Mouse (Mus musculus) ES-Bruce4 (cell line): Measurements from ENCODE around the gene Olfr524. TPM values are rescaled to one million over a fixed set of nuclear protein-coding genes. Genes with fewer than 3 reads are reported as not detected.
A peak's percentile ranks its signal among the peaks of the same experiment; 100 is the strongest.

Source experiments
- H3K27ac ChIP-seq: 2 replicates; pipeline ENCODE4 v1.5.1; 2012; ENCODE audit warnings: low read length, inconsistent platforms; ENCODE audit not compliant: insufficient read depth
- H3K27me3 ChIP-seq: 2 replicates; pipeline ENCODE4 v1.6.1; 2012; ENCODE audit warnings: mild to moderate bottlenecking, low read length, inconsistent platforms; ENCODE audit not compliant: control insufficient read depth, poor library complexity, insufficient read depth, severe bottlenecking
- H3K36me3 ChIP-seq: 2 replicates; pipeline ENCODE4 v1.6.1; 2012; ENCODE audit warnings: inconsistent platforms, mild to moderate bottlenecking, low read length, moderate library complexity; ENCODE audit not compliant: control insufficient read depth, poor library complexity, insufficient read depth, severe bottlenecking
- H3K4me1 ChIP-seq: one replicate; pipeline ENCODE4 v1.8.1; 2011; ENCODE audit warnings: low read length; ENCODE audit not compliant: control insufficient read depth, insufficient read depth
- H3K4me3 ChIP-seq: 2 replicates; pipeline ENCODE4 v1.5.1; 2011; ENCODE audit warnings: low read depth, mild to moderate bottlenecking, low read length
- H3K9ac ChIP-seq: 2 replicates; pipeline ENCODE4 v1.6.1; 2012; ENCODE audit warnings: low read depth, mild to moderate bottlenecking, inconsistent platforms; ENCODE audit not compliant: poor library complexity, severe bottlenecking
- H3K9me3 ChIP-seq: replicated peaks from 2 replicates; pipeline ENCODE4 v1.6.1; 2012; ENCODE audit warnings: mild to moderate bottlenecking, low read length, inconsistent platforms; ENCODE audit not compliant: control insufficient read depth, poor library complexity, insufficient read depth, severe bottlenecking
- CTCF ChIP-seq: IDR thresholded peaks from one replicate; pipeline ENCODE4 v1.8.1; 2011; ENCODE audit warnings: low read depth, low read length
- EP300 ChIP-seq: IDR thresholded peaks from 2 replicates; pipeline ENCODE4 v1.6.1; 2011; ENCODE audit warnings: low read depth, low read length; ENCODE audit not compliant: insufficient read depth
- POLR2A ChIP-seq: IDR thresholded peaks from one replicate; pipeline ENCODE4 v1.8.1; 2011; ENCODE audit warnings: low read length; ENCODE audit not compliant: insufficient read depth
- polyA plus RNA-seq: library from polyadenylated mRNA; stranded (reverse); fragments of >200 nt; gene quantifications from 2 replicates; pipeline ENCODE4 v1.2.4, GENCODE M21; 2011; ENCODE audit warnings: low read depth; ENCODE audit not compliant: missing spikeins, insufficient read depth, insufficient read length

Olfr524 gene
- polyA plus RNA-seq, 1 experiment, result not detected

DNA sequence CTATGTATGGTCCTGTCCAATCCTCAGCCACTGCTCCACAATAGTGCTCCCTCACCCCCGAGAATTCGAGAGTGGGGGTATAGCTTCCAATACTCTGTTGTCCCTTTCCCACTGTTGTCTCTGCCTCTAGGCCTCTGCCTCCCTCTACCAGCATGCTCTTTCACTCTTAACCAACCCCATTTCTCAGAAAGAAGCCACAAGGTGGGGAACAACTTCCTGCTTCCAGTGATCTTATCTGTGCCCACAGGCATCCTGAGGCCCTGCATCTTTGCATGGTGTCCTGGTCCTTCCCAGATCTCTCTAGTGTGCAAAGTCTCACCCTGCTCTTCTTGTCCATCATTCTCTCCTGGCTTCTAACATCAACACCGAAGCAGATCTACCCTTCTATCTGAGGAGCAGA is 1.1 kb upstream of the Olfr524 start:
- Histone ChIP-seq H3K27me3 (no peaks in the 10 kb centered on the region), H3K4me3 (no peak overlapping the region)

DNA sequence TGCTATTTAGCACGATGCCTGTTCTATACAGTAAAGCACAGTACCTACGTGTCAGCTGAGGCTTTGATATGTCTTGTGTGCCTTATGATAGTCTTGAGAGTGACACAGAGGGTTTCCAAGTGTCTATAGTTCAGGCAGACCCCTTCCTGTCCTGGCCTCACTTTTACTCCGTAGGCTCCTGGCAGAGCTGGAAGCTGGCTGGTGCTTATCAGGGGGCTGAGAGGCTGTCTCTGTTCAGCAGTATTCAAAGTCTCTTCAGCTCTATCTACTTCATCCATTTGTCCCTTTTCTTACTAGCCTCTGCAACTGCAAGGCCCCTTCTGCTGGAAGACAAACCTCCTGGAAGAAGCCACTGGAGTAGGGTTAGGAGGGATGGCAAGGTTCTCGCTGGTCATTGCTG is 4.7 kb downstream of the Olfr524 start:
- no peaks in the 10 kb centered on the region for H3K9me3 ChIP-seq
- no peaks in the 10 kb centered on the region for H3K36me3 ChIP-seq
- TF ChIP-seq POLR2A (no peak), EP300 (no peak), CTCF (no peak)
- no peak overlapping the region for H3K9ac ChIP-seq
- no peak overlapping the region for H3K27ac ChIP-seq
- no peaks in the 10 kb centered on the region for H3K4me1 ChIP-seq
- no peaks in the 10 kb centered on the region for H3K27me3 ChIP-seq
- H3K4me3 ChIP-seq, result no peak overlapping the region

More for the DNA sequence above, 1.1 kb upstream of the Olfr524 start:
- H3K4me1 ChIP-seq, result no peaks in the 10 kb centered on the region
- TF ChIP-seq POLR2A (no peak), EP300 (no peak), CTCF (no peak)
- no peaks in the 10 kb centered on the region for H3K9me3 ChIP-seq
- no peaks in the 10 kb centered on the region for H3K36me3 ChIP-seq
- no peak overlapping the region for H3K27ac ChIP-seq
- H3K9ac ChIP-seq, result no peak overlapping the region

DNA sequence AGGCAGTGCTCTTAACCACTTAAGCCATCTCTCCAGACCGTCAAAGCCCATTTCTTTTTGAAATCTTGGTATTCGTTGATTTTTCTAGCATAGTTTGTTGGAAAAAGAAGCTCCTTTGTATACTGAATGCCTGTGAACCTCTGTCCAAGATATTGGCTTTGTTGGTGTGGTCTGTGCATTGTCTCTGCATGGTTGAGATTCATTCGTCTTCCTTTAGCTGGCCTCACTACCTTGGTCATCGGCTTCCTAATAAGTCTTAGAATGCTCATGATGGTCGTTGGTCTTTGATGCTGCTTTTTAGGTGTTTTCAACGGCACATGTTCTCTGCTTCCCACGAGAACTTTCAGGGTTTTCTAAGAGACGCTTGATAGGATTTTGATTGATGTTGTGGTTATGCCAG is 9.8 kb downstream of the Olfr524 start:
- Histone ChIP-seq H3K4me1 (no peaks in the 10 kb centered on the region), H3K27ac (no peak overlapping the region), H3K4me3 (no peak overlapping the region), H3K27me3 (no peaks in the 10 kb centered on the region), H3K9ac (no peak overlapping the region), H3K9me3 (no peaks in the 10 kb centered on the region), H3K36me3 (no peaks in the 10 kb centered on the region)
- TF ChIP-seq POLR2A (no peak), EP300 (no peak), CTCF (no peak)

DNA sequence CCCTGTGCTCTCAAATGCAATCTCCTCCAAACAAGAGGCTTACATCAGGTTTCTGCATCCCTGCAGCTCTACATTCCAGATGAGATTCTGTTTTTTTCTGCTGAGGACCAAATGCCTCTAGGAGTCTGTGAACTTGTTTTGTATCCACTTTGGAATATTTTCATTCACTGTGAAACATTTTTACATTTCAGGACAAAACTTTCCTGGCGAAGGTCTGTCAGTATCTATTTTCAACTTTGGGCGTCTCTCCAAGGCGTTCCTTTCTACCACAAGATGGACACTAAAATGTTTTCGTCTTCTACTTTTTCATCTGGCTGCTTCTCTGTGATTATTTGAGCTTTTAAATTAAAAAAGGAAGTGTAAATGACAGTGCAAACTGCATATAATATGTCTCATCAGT is 11.7 kb downstream of the Olfr524 start:
- H3K27me3 ChIP-seq, result no peaks in the 10 kb centered on the region

DNA sequence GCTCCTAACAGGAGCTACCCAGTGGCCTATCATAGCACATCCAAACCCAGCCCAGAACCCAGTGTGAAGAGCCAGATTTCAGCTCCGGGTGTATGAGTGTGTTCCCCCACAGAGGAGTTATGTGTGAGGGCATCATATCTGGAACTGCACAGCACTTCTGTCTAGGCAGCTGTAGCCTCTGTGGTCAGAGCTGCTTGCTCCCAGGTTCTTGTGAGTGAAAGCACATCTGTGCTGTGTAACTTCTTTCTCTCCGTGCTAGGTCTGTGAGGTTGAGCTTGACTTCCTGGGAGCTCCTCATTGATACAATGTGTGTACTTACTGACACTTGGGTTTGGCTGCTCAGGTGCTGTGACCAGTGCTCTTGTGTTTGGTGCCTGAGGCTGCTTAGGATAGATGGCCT is 12.9 kb downstream of the Olfr524 start:
- H3K4me1 ChIP-seq, result no peaks in the 10 kb centered on the region
- H3K27ac ChIP-seq, result no peak overlapping the region
- no peaks in the 10 kb centered on the region for H3K27me3 ChIP-seq
- no peak overlapping the region for H3K9ac ChIP-seq
- TF ChIP-seq EP300 (no peak; the same call in 1 of the 2 replicates), CTCF (no peak)
- no peaks in the 10 kb centered on the region for H3K9me3 ChIP-seq
- H3K36me3 ChIP-seq, result no peaks in the 10 kb centered on the region
- H3K4me3 ChIP-seq, result no peak overlapping the region

More for the DNA sequence above, 11.7 kb downstream of the Olfr524 start:
- Histone ChIP-seq H3K4me1 (no peaks in the 10 kb centered on the region), H3K4me3 (no peak overlapping the region), H3K36me3 (no peaks in the 10 kb centered on the region), H3K27ac (no peak overlapping the region), H3K9me3 (no peaks in the 10 kb centered on the region), H3K9ac (no peak overlapping the region)
- no peak for TF ChIP-seq POLR2A
- no peak for TF ChIP-seq CTCF
- TF ChIP-seq EP300, result no peak

DNA sequence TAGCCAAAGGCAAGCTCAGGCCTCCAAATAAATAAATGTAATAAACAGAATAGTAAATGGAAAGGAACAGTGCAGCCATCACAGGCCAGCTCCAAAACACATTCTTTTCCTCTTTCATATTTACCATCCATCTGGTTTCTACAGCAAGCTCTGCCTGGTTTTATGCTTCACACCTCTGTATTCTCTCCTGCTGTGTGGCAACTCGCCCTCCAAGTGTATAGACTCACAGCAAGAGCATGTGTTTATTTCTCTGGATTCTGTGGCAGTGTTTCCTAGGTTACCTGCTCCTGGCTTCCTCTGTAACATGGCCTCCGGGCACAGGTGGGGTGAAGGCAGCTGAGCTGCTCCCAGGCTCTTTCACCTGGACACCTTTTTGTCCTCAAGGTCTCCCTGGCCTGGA is 13.3 kb downstream of the Olfr524 start:
- Histone ChIP-seq H3K9me3 (no peaks in the 10 kb centered on the region), H3K36me3 (no peaks in the 10 kb centered on the region), H3K27ac (no peak overlapping the region), H3K4me3 (no peak overlapping the region), H3K9ac (no peak overlapping the region), H3K27me3 (no peaks in the 10 kb centered on the region), H3K4me1 (no peaks in the 10 kb centered on the region)
- TF ChIP-seq POLR2A, result no peak
- TF ChIP-seq EP300, result 0 out of 2 replicates have a peak, but pooled peaks have one; percentile 21
